Comparison of ENCODE assay signal across 9 mouse cellular contexts in genomic region chr7:34570114-34571065, GRCm38 (mm10).
A peak's percentile ranks its signal among the peaks of the same experiment; 100 is the strongest.
DNase-seq lines count a peak whose midpoint lies in the region; ATAC-seq and TF ChIP-seq lines count a peak whose summit lies in the region.
"Had no signal": no experiment of that assay in that cellular context is flagged by ENCODE, and none has a peak within 500 bp of the region (broad histone marks: within the 10 kb centered on the region; RNA-seq: fewer than 3 reads in every experiment).

No protein-coding gene starts in this region.

- intact Hi-C loops in heart, postnatal 36 days (cut with DNase I), result no loop called here

- peak overlapping the region; percentile 60 for H3K4me2 ChIP-seq in forebrain, embryonic 16.5 days (ENCODE audit: low read length)

- H3K4me1 ChIP-seq in forebrain, embryonic 16.5 days (replicated peaks; ENCODE audit: control insufficient read depth, insufficient read depth, low read length), result peaks cover 17% of the 10 kb centered on the region
- H3K4me1 ChIP-seq in lung, adult 2 months (ENCODE audit: control insufficient read depth, insufficient read depth, low read length), result peaks cover 8% of the 10 kb centered on the region

- WGBS in forebrain, embryonic 16.5 days, result 2% methylated on average over 43 of the region's 43 CpGs
- 3% methylated on average over 43 of the region's 43 CpGs for WGBS in lung, adult 2 months

- H3K27me3 ChIP-seq in forebrain, embryonic 16.5 days (replicated peaks; ENCODE audit: control insufficient read depth, insufficient read depth, low read length), result no peaks in the 10 kb centered on the region

- peak overlapping the region; percentile 46 for H3K9ac ChIP-seq in forebrain, embryonic 16.5 days (replicated peaks; ENCODE audit: low read depth, low read length)

- no peaks in the 10 kb centered on the region for H3K9me3 ChIP-seq in forebrain, embryonic 16.5 days (ENCODE audit: control insufficient read depth, low read length)

- H3K4me3 ChIP-seq in forebrain, embryonic 16.5 days (replicated peaks; ENCODE audit: low read length), result peak overlapping the region; percentile 17
- H3K4me3 ChIP-seq in lung, adult 2 months (replicated peaks; ENCODE audit: extremely low read depth, low read depth, low read length), result peak overlapping the region; percentile 23
- H3K4me3 ChIP-seq: erythroblast, embryonic 14.5 days had no signal

- TF ChIP-seq CTCF in lung, adult 2 months (IDR thresholded peaks at IDR 0.05; ENCODE audit: insufficient read depth, low read length), result no peak

- H3K36me3 ChIP-seq in forebrain, embryonic 16.5 days (ENCODE audit: control insufficient read depth, insufficient read depth), result no peaks in the 10 kb centered on the region

- no peak for TF ChIP-seq POLR2A in lung, adult 2 months (IDR thresholded peaks at IDR 0.05; ENCODE audit: borderline replicate concordance, extremely low read depth, low read depth, low read length)

- DNase-seq in cerebellum, adult 9-11 months, result peak; percentile 9
- no peak for DNase-seq in cerebellum, adult 9-10 months
- peak; percentile 65 to 68 for DNase-seq in heart, postnatal 36 days
- peak; percentile 1 to 26 for DNase-seq in layer of hippocampus, adult 18-20 months (ENCODE audit: low spot score in 2 of 2)
- peak; percentile 64 for DNase-seq in lung, adult 2 months
- DNase-seq in ovary, postnatal 36 days (ENCODE audit: low spot score), result peak; percentile 65

- peak; percentile 85 for ATAC-seq in forebrain, embryonic 16.5 days
- ATAC-seq in CD4-positive, CD25-positive, alpha-beta regulatory T cell, adult 4 months, result no peak

- no peak overlapping the region for H3K27ac ChIP-seq in forebrain, embryonic 16.5 days (ENCODE audit: low read length)
